Mouse (Mus musculus) adrenal gland, postnatal 25 days (tissue): ENCODE measurements around the gene Hspb3. TPM values are rescaled to one million over a fixed set of nuclear protein-coding genes. Genes with fewer than 3 reads are reported as not detected.
A peak's percentile ranks its signal among the peaks of the same experiment; 100 is the strongest.

Source experiments
- DNase-seq: peaks from one replicate; pipeline ENCODE4 v3.0.0; 2021; ENCODE audit warnings: mixed read lengths
- long read RNA-seq: library from polyadenylated mRNA; stranded (forward); transcript quantifications from one replicate; pipeline ENCODE4 v2.0.0, GENCODE M21; 2021
- total RNA-seq: library from RNA; stranded (reverse); gene quantifications from 2 replicates; pipeline ENCODE4 v1.2.3, GENCODE M21; 2021

The Hspb3 gene
- total RNA-seq: not detected in 2 replicates
- long read RNA-seq: 0 reads

- peak; percentile 55 for DNase-seq
Measured at GRCm38 (mm10) chr13:113663151-113663779, at the start of gene Hspb3. TSS of gene Hspb3 (minus strand) at chr13:113663676.

GRCm38 (mm10) chr13:113713186-113713585 lies 49.7 kb upstream of the Hspb3 start:
- no peak for DNase-seq

- no peak for DNase-seq
Measured at GRCm38 (mm10) chr13:113706183-113706582, 42.7 kb upstream of the Hspb3 start.

DNA sequence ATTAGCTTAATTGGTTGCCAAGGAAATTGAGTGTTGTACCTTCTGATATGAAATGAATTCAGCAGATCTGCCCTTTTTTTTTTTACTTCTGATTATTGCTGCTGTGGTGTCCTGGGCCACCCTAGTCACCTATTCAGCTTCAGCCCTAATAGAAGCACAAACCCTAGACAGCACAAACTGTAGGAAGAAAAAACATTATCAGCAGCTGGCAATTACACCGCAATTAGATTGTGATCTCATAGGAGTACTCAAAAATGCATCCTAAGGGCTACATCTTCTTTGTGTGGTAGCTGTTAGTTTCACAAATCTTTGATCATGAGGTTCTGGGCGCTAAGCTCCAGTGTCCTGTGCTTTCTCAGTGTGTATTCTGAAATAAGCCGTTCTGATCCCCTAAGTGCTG lies 37.7 kb upstream of the Hspb3 start:
- no peak for DNase-seq

GRCm38 (mm10) chr13:113699928-113700327 lies 36.5 kb upstream of the Hspb3 start:
- DNase-seq: no peak

DNA sequence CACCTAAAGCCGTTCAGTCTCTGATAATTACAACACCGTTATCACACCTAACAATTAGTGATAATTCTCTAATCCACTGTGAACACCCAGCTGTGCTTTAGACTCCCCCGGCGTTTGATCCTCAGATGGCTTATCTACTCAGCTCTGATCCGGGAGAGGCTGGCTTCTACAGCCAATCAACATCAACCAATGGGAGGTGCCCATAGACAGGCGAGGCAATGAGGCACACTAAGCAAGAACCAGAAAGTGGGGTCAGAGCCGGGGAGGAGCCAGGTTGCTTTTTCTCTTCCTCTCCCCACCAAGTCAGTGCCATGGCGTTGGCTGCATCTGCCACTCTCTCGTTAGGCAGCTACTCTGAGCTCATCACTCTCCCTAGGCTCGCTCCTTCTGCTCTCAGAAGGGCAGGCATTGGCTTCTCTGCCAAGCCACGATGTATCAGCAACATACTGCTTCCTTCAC lies 36.0 kb upstream of the Hspb3 start:
- no peak for DNase-seq

GRCm38 (mm10) chr13:113696838-113697321 lies 33.4 kb upstream of the Hspb3 start:
- no peak for DNase-seq

DNA sequence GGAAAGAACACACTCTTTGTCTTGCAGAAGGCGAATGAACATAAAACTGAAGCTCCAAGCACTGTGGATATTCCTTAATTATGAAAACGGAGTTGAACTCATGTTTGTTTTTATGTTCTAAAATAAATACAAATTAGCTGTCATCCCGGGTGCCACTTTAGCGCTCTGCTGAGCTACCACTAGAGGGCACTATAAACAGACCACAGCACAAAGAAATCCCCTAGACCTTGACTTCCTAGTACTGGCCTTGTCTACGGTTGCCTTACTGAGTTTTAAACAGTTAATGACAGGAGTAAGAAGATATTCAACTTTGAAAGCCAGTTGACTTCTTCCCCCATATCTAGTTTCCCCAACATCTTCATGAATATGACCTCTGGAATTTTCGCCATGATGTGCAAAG lies 29.9 kb upstream of the Hspb3 start:
- DNase-seq: peak; percentile 10

GRCm38 (mm10) chr13:113691644-113692043 lies 28.2 kb upstream of the Hspb3 start:
- no peak for DNase-seq

GRCm38 (mm10) chr13:113689883-113690282 lies 26.4 kb upstream of the Hspb3 start:
- no peak for DNase-seq

- no peak for DNase-seq
Measured at GRCm38 (mm10) chr13:113686691-113687121, 23.2 kb upstream of the Hspb3 start.

DNA sequence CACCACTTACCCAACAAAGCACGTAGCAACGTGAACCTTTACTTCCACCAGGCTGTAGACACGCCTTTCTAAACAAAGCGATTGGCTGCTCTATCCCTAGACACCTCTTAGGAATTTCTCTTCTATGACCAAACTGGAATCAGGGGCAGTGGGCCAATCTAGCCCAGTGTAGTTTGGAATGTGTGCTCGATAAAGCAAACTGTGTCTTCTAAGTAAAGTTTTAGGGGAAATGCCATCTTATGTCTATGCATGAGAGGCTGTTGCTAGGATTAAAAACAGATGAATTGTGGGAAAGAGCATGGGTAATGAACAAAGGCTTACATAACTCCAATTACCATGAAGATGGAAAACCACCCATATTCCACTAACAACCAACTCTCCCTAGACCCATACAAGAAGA lies 19.3 kb upstream of the Hspb3 start:
- no peak for DNase-seq

GRCm38 (mm10) chr13:113680646-113681045 lies 17.2 kb upstream of the Hspb3 start:
- no peak for DNase-seq

GRCm38 (mm10) chr13:113669459-113670077 lies 6.1 kb upstream of the Hspb3 start:
- peak; percentile 55 for DNase-seq

DNA sequence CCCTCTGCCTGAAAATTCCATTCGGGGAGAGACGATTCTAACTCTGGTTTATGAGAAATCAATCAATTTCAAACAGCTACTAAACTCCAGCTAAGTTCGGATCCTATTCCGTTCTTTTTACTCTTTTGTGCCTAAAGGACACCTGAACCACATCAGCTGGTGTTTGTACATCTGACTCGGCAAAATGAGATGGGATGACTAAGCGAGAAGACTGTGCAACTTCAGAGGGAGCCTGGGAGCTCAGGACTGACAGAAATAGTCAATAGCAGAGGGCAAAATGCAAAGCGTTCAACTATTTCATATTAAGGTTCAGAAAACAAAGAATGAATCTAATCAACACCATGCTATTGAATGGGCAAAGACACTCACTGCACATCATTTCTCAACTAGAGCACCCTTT lies 407 bp upstream of the Hspb3 start:
- DNase-seq: no peak

DNA sequence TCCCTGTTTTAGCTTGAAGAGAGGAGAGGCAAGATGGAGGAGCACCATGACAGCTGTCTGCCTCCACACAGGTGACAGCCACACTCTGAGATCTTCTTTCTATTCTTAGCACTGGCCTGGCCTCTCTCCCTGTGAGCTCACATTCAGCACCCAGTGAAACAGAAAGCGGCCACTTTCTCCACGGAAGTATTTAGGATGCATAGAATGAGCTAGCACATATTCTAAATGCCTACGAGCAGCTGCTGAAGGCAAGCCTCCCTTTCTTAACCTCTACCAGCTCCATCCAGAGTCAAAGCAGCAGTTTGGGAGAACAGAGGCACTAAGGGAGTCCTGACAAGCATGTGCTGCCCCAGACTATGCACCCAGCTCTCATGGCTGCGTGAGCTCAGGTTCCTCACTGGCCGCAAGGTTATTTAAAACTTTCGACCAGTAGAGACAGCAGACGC lies 1.6 kb downstream of the Hspb3 start:
- no peak for DNase-seq

DNA sequence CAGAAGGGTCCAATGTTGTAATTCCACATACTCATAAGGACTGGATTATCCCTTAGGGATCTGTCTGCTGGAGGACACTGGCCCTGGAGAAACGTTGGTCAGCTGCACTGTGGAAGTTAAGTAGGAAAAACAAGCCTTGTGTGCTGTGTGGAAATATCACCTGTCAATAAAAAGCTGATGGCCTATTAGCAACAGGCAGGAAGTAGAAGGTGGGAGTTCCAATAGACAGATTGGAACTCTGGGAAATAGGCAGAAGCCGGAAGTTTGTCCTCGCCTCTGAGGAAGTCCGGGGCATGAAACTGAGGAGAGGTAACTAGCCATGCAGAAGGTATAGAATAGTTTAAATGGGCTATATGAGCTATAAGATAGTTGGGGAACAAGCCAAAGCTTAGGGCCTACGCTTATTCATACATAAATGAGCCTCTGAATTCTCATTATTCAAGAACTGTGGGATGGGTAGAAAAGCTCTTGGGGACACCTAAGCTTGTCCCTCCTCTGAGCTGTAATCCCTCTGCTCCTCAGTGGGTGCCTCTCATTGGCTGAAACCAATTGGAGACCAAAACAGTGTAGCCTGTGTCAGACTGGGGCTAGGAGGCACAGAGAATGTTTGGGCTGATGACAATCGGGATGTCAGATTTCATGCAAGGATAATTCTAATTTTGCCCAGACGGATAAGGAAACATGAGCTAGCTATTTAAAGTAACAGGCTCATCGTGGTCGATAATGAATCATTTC lies 2.7 kb downstream of the Hspb3 start:
- DNase-seq: no peak

- no peak for DNase-seq
Measured at GRCm38 (mm10) chr13:113657204-113657603, 6.3 kb downstream of the Hspb3 start.

DNA sequence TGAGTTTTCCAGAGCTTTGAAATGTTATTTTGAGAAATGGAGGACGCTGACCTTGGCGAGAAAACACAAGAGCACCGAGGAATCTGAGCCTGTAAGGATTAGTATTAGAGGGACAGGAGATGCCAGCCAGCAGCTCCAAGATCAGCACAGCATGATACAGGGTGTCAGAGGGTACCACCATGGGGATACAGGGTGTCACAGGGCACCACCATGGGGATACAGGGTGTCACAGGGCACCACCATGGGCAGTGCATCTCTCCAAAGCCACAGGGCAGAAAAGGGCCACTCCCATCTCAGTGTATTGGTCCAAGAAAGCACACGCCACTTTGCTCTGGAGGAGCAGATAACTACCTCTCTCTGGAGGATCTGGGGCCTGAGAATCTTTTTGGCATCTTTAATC lies 6.8 kb downstream of the Hspb3 start:
- no peak for DNase-seq

DNA sequence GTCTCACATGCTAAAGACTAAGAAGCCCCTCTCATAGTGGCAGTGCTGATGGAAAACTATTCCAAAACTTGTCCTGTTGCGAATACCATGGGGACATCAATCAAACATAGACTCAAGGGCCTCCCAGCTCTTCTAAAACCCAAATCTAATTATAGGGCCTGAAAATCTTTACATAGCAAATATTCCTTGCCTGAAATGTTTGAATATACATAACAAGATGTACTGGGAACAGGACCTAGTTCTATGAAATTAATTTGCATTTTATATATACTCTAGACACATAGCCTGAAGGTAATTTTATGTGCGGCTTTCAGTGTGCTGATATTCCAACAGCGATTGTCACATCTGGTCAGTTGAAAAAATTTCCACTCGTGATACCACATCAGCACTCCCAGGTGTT lies 8.0 kb downstream of the Hspb3 start:
- no peak for DNase-seq

- DNase-seq: no peak
Measured at GRCm38 (mm10) chr13:113640944-113641597, 22.4 kb downstream of the Hspb3 start.

- DNase-seq: no peak
Measured at GRCm38 (mm10) chr13:113638914-113639313, 24.6 kb downstream of the Hspb3 start.

DNA sequence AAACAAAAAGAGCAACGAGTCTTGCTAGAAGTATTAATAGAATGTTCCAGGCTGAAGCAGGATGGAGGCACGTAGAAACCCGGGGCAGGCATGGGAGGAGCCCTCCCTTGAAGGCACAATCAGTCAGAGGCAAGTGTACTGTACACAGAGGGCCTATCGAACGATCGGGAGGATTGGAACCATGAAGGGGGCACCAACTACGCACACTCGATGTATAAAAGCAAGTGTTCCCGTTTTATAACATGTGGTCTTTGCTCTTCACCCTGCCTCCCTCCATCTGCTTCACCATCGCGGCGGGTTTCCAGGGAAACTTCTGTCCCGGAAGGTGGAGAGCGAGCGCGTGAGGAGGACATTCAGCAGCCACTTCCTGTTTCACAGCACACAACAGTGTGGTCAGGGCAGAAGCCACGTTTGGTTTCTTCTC lies 27.7 kb downstream of the Hspb3 start:
- no peak for DNase-seq
